Mouse (Mus musculus): Measurements from ENCODE around the gene Gnat1. TPM values are rescaled to one million over a fixed set of nuclear protein-coding genes. Genes with fewer than 3 reads are reported as not detected.
A peak's percentile ranks its signal among the peaks of the same experiment; 100 is the strongest.

The Gnat1 gene
- total RNA-seq, 1 experiment: 1.2 TPM

DNA sequence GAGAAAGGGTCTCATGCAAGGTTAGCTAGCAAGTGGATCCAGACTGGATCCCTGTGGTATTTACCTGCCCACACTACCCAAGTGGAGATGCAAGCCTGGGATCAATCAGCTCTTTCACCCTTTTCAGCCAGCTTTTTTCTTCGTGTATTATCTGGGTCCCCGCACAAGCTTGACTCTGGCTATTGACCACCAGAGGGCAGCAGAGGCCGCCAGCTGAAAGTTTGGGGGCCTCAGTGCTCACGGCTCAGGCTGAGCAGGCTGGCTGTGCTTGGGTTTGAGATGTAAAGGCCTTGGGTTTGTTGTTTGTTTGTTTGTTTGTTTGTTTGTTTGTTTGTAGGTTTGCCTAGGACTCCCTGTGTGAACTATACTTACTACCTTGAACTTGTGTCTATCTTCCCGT is 33.9 kb downstream of the Gnat1 start:
- TF ChIP-seq ZNF384 (IDR thresholded peaks at IDR 0.05; ENCODE audit: low read depth, low read length): no peak
- TF ChIP-seq MAFK (IDR thresholded peaks at IDR 0.05; ENCODE audit: insufficient read depth, low read depth, low read length): no peak
- TF ChIP-seq HCFC1 (IDR thresholded peaks at IDR 0.05; ENCODE audit: borderline replicate concordance, insufficient read depth, low read length): no peak
- TF ChIP-seq ZC3H11A (IDR thresholded peaks at IDR 0.05; ENCODE audit: borderline replicate concordance, low read depth, low read length): no peak
- no peak for TF ChIP-seq CHD2 (IDR thresholded peaks at IDR 0.05; ENCODE audit: low read depth, low read length)
- H3K4me1 ChIP-seq (ENCODE audit: control insufficient read depth in 2 of 2, insufficient read depth in 2 of 2, low read length in 2 of 2, poor library complexity in 1 of 2): peaks cover 8 to 11% of the 10 kb centered on the region in 2 experiments; a peak in 3 of 4 replicates

GRCm38 (mm10) chr9:107645153-107645510 is 34.4 kb downstream of the Gnat1 start:
- H3K4me3 ChIP-seq (ENCODE audit: insufficient read depth in 1 of 2, low read depth in 1 of 2, low read length in 2 of 2, poor library complexity in 1 of 2, severe bottlenecking in 1 of 2): no peak overlapping the region

More for the DNA sequence above, 33.9 kb downstream of the Gnat1 start:
- Histone ChIP-seq H3K9me3 (ENCODE audit: control insufficient read depth, insufficient read depth, low read depth, low read length) (no peaks in the 10 kb centered on the region), H3K9ac (ENCODE audit: insufficient read depth, low read depth, low read length, poor library complexity, severe bottlenecking) (0 out of 2 replicates have a peak overlapping the region, but pooled peaks have one; percentile 5), H3K27ac (ENCODE audit: insufficient read depth, low read depth, low read length, poor library complexity, severe bottlenecking) (no peak overlapping the region), H3K36me3 (ENCODE audit: control insufficient read depth, insufficient read depth, low read length, poor library complexity, severe bottlenecking) (no peaks in the 10 kb centered on the region), H3K4me3 (ENCODE audit: insufficient read depth in 1 of 2, low read depth in 1 of 2, low read length in 2 of 2, poor library complexity in 1 of 2, severe bottlenecking in 1 of 2) (no peak overlapping the region)
- in situ Hi-C loops (cut with MboI; ENCODE audit: low sequenced_read_pairs in 2 of 2, unreplicated experiment in 2 of 2): no loop called here
- no peak for DNase-seq (ENCODE audit: low read depth, low spot score)

DNA sequence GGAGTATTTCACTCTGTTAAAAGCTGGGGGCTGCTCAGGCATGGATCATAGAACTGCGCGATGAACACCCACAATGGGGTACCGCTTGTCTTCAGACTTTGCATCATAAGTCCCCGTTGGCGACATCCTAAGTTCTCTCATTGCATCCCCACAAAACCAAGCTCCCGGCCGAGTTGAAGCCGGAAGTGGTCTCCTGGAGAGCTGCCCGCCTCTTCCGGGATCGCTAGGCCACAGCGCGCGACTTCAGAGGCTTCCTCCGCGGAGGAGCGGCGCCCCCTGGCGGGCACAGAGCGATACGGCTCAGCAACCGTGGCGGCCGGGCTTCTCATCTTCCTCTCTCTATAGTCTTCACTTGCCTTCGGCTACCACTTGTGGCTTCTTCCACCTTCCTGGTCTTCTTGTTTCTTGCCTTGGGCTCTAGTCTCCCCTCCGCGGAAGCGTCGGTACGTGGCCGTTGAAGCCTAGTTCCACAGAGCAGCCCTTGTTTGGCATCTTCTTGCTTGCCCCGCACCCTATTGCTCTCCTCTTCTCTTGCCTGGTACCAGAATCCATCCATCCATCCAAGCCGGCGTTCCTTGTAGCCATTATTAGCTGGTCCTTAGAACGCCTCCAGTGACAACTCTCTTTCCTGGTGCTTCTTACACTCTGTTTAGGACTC is 34.9 kb downstream of the Gnat1 start:
- peak; percentile 84 for DNase-seq (ENCODE audit: low read depth, low spot score)
- Histone ChIP-seq H3K36me3 (ENCODE audit: control insufficient read depth, insufficient read depth, low read length, poor library complexity, severe bottlenecking) (no peaks in the 10 kb centered on the region), H3K9me3 (ENCODE audit: control insufficient read depth, insufficient read depth, low read depth, low read length) (no peaks in the 10 kb centered on the region), H3K4me3 (ENCODE audit: insufficient read depth in 1 of 2, low read depth in 1 of 2, low read length in 2 of 2, poor library complexity in 1 of 2, severe bottlenecking in 1 of 2) (peak overlapping the region; percentile 64 to 71), H3K9ac (ENCODE audit: insufficient read depth, low read depth, low read length, poor library complexity, severe bottlenecking) (peak overlapping the region; percentile 79; the same call in 1 of the 2 replicates), H3K4me1 (ENCODE audit: control insufficient read depth in 2 of 2, insufficient read depth in 2 of 2, low read length in 2 of 2, poor library complexity in 1 of 2) (peaks cover 8 to 11% of the 10 kb centered on the region in 2 experiments; a peak in 3 of 4 replicates), H3K27ac (ENCODE audit: insufficient read depth, low read depth, low read length, poor library complexity, severe bottlenecking) (no peak overlapping the region)
- TF ChIP-seq MAFK (IDR thresholded peaks at IDR 0.05; ENCODE audit: insufficient read depth, low read depth, low read length) (no peak), ZC3H11A (IDR thresholded peaks at IDR 0.05; ENCODE audit: borderline replicate concordance, low read depth, low read length) (peak; percentile 62; the same call in 1 of the 2 replicates), ZNF384 (IDR thresholded peaks at IDR 0.05; ENCODE audit: low read depth, low read length) (0 out of 2 replicates have a peak, but pooled peaks have one; percentile 5)
- in situ Hi-C loops (cut with MboI; ENCODE audit: low sequenced_read_pairs in 2 of 2, unreplicated experiment in 2 of 2): no loop called here

More at GRCm38 (mm10) chr9:107645153-107645510, 34.4 kb downstream of the Gnat1 start:
- in situ Hi-C loops (cut with MboI; ENCODE audit: low sequenced_read_pairs in 2 of 2, unreplicated experiment in 2 of 2): no loop called here
- Histone ChIP-seq H3K9ac (ENCODE audit: insufficient read depth, low read depth, low read length, poor library complexity, severe bottlenecking) (0 out of 2 replicates have a peak overlapping the region, but pooled peaks have one; percentile 5), H3K36me3 (ENCODE audit: control insufficient read depth, insufficient read depth, low read length, poor library complexity, severe bottlenecking) (no peaks in the 10 kb centered on the region), H3K4me1 (ENCODE audit: control insufficient read depth in 2 of 2, insufficient read depth in 2 of 2, low read length in 2 of 2, poor library complexity in 1 of 2) (peaks cover 8 to 11% of the 10 kb centered on the region in 2 experiments; a peak in 3 of 4 replicates), H3K27ac (ENCODE audit: insufficient read depth, low read depth, low read length, poor library complexity, severe bottlenecking) (no peak overlapping the region), H3K9me3 (ENCODE audit: control insufficient read depth, insufficient read depth, low read depth, low read length) (no peaks in the 10 kb centered on the region)
- TF ChIP-seq HCFC1 (IDR thresholded peaks at IDR 0.05; ENCODE audit: borderline replicate concordance, insufficient read depth, low read length) (no peak), MAFK (IDR thresholded peaks at IDR 0.05; ENCODE audit: insufficient read depth, low read depth, low read length) (no peak), ZNF384 (IDR thresholded peaks at IDR 0.05; ENCODE audit: low read depth, low read length) (no peak), CHD2 (IDR thresholded peaks at IDR 0.05; ENCODE audit: low read depth, low read length) (no peak), ZC3H11A (IDR thresholded peaks at IDR 0.05; ENCODE audit: borderline replicate concordance, low read depth, low read length) (no peak)
- no peak for DNase-seq (ENCODE audit: low read depth, low spot score)

GRCm38 (mm10) chr9:107643544-107644214 is 35.8 kb downstream of the Gnat1 start:
- Histone ChIP-seq H3K36me3 (ENCODE audit: control insufficient read depth, insufficient read depth, low read length, poor library complexity, severe bottlenecking) (no peaks in the 10 kb centered on the region), H3K9me3 (ENCODE audit: control insufficient read depth, insufficient read depth, low read depth, low read length) (no peaks in the 10 kb centered on the region), H3K4me3 (ENCODE audit: insufficient read depth in 1 of 2, low read depth in 1 of 2, low read length in 2 of 2, poor library complexity in 1 of 2, severe bottlenecking in 1 of 2) (0 out of 4 replicates have a peak overlapping the region, but pooled peaks of 1 of the 2 experiments have one; percentile 64), H3K27ac (ENCODE audit: insufficient read depth, low read depth, low read length, poor library complexity, severe bottlenecking) (no peak overlapping the region), H3K4me1 (ENCODE audit: control insufficient read depth in 2 of 2, insufficient read depth in 2 of 2, low read length in 2 of 2, poor library complexity in 1 of 2) (peaks cover 8 to 11% of the 10 kb centered on the region in 2 experiments; a peak in 3 of 4 replicates), H3K9ac (ENCODE audit: insufficient read depth, low read depth, low read length, poor library complexity, severe bottlenecking) (peak overlapping the region; percentile 79; the same call in 1 of the 2 replicates)
- no peak for DNase-seq (ENCODE audit: low read depth, low spot score)
- in situ Hi-C loops (cut with MboI; ENCODE audit: low sequenced_read_pairs in 2 of 2, unreplicated experiment in 2 of 2): no loop called here
- TF ChIP-seq CHD2 (IDR thresholded peaks at IDR 0.05; ENCODE audit: low read depth, low read length) (no peak), ZC3H11A (IDR thresholded peaks at IDR 0.05; ENCODE audit: borderline replicate concordance, low read depth, low read length) (no peak)

Data from ES-E14 (cell line).